Comparison of ENCODE assay signal across 8 mouse cellular contexts in the genomic region with DNA sequence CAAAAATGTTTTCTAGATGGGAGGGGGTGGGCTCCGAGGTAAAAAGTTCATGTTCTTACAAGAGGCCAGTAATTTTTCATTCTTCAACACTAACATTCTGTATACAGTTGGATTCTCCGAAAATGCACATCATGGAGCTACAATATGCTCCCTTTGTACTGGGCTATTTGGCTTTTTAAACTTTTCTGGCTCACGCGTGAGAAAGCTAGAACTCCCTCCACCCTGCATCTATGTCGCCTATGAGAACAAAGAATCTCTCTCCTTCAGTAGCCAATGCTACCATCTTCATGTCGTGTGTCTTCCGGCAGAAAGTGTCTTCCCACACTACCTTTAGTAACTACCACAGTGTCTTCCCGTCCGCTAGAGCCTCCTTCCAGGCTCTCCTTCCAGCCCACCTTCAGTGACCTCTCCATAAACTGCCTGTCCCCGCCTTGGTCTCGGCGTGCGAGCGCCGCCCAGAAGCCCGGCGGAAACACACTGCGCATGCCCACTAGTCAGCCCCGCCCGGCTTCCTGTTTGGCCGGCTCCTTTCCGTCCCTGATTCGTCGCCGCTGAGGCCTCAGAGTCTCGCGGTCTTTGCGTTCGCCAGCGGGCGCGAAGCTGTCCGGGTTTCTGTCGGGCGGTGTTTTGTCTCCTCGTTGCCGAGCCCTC. TPM values are rescaled to one million over a fixed set of nuclear protein-coding genes. Genes with fewer than 3 reads are reported as not detected.
DNase-seq lines count a peak whose midpoint lies in the region; ATAC-seq and TF ChIP-seq lines count a peak whose summit lies in the region.

A gene (plus strand): TSS at position 529 of the 651 bp plus-strand sequence.

- H3K27me3 ChIP-seq in megakaryocyte, embryonic 14.5 days (replicated peaks), result no peaks in the 10 kb centered on the region

- peaks cover 2% of the 10 kb centered on the region; the same call in 1 of the 2 replicates for H3K4me1 ChIP-seq in cortical plate, adult 2 months (ENCODE audit: control insufficient read depth, insufficient read depth, low read length)
- H3K4me1 ChIP-seq in megakaryocyte, embryonic 14.5 days, result peaks cover 11% of the 10 kb centered on the region

- peaks cover 26% of the 10 kb centered on the region for H3K36me3 ChIP-seq in megakaryocyte, embryonic 14.5 days (replicated peaks; ENCODE audit: low read length)

- H3K4me3 ChIP-seq in cortical plate, adult 2 months (ENCODE audit: insufficient read depth, low read length), result peak within 1 kb of the TSS; percentile 52
- peak within 1 kb of the TSS; percentile 93 for H3K4me3 ChIP-seq in megakaryocyte, embryonic 14.5 days (replicated peaks)

- TF ChIP-seq CTCF in cortical plate, adult 2 months (IDR thresholded peaks at IDR 0.05; ENCODE audit: extremely low read depth, insufficient read depth, low read length), result no peak

- peak; percentile 80 for TF ChIP-seq POLR2A in cortical plate, adult 2 months (IDR thresholded peaks at IDR 0.05; ENCODE audit: extremely low read depth, insufficient read depth, low read length)

- no peaks in the 10 kb centered on the region for H3K9me3 ChIP-seq in megakaryocyte, embryonic 14.5 days

- ATAC-seq in activated CD4-positive, CD25-positive, alpha-beta regulatory T cell, adult 4 months, result peak; percentile 92

- H3K27ac ChIP-seq in cortical plate, adult 2 months (ENCODE audit: insufficient read depth, low read length), result peak within 1 kb of the TSS; percentile 48; the same call in 1 of the 2 replicates

- DNase-seq in gastrocnemius, adult 8-10 months (ENCODE audit: low spot score in 2 of 2), result peak; percentile 92 to 95
- DNase-seq in hindlimb bud, embryonic 11.5 days (ENCODE audit: extremely low spot score, low read depth, low spot score), result peak; percentile 81
- peak; percentile 87 to 95 for DNase-seq in left cerebral cortex, adult 8-10 months (ENCODE audit: low spot score in 2 of 2)
- DNase-seq in right cerebral cortex, postnatal 10 days (ENCODE audit: low spot score in 2 of 2), result peak; percentile 98
- peak; percentile 94 for DNase-seq in urinary bladder, postnatal 25 days (ENCODE audit: low spot score)

RNA-seq across cellular contexts. Expression of the gene that starts here (rescaled TPM):
- 10 to 100 TPM; 55.5 to 63.2 TPM for polyA plus RNA-seq in activated CD4-positive, CD25-positive, alpha-beta regulatory T cell, adult 4 months (2017; shearing (Covaris generic))
- 44.3 and 45.5 TPM in 2 replicates for polyA plus RNA-seq in cortical plate, adult 2 months (2012; rRNA removed)
- total RNA-seq in gastrocnemius, adult 8-10 months (2022), result 10 to 100 TPM in 3 of 4 experiments, 1 to 10 TPM in 1; 7.6 to 12.3 (median 10.8) TPM
- 10 to 100 TPM; 24.8 to 29.7 (median 27.5) TPM for total RNA-seq in left cerebral cortex, adult 8-10 months (2022)
- 17.0 TPM in 1 of 2 replicates, not detected in the other for polyA plus RNA-seq in megakaryocyte, embryonic 14.5 days (2012; ENCODE audit: insufficient read depth, low replicate concordance)

Comparison
In these comparisons a context has a peak if more than half of its experiments do, and no peak if none do; other contexts are left out.
1. Peak in every context shown above with its lines: DNase-seq, ATAC-seq, H3K4me3 ChIP-seq and H3K27ac ChIP-seq.